Mouse (Mus musculus): Measurements from ENCODE around the gene Rps6.
"Not testable (repeated sequence)": the region's sequence is repeated elsewhere in the genome, so short reads cannot be mapped to it uniquely, and the experiment has no call there.

Gene Rps6

GRCm38 (mm10) chr4:86852813-86853590 is 4.2 kb downstream of the Rps6 start:
- DNase-seq (ENCODE audit: extremely low spot score, low read depth, low spot score) = no peak

- DNase-seq (ENCODE audit: extremely low spot score, low read depth, low spot score) = no peak
These were observed 5.2 kb downstream of the Rps6 start for GRCm38 (mm10) chr4:86852018-86852417.

- no peak for DNase-seq (ENCODE audit: extremely low spot score, low read depth, low spot score)
These were observed 5.9 kb downstream of the Rps6 start for GRCm38 (mm10) chr4:86851331-86851730.

- DNase-seq (ENCODE audit: extremely low spot score, low read depth, low spot score) = no peak
These were observed 10.0 kb downstream of the Rps6 start for GRCm38 (mm10) chr4:86847246-86847645.

GRCm38 (mm10) chr4:86845384-86845783 is 11.8 kb downstream of the Rps6 start:
- no peak for DNase-seq (ENCODE audit: extremely low spot score, low read depth, low spot score)

GRCm38 (mm10) chr4:86841141-86841540 is 16.1 kb downstream of the Rps6 start:
- not testable (repeated sequence) for DNase-seq (ENCODE audit: extremely low spot score, low read depth, low spot score)

- DNase-seq (ENCODE audit: extremely low spot score, low read depth, low spot score) = no peak
These were observed 25.3 kb downstream of the Rps6 start for GRCm38 (mm10) chr4:86831896-86832295.

- no peak for DNase-seq (ENCODE audit: extremely low spot score, low read depth, low spot score)
These were observed 32.1 kb downstream of the Rps6 start for GRCm38 (mm10) chr4:86825143-86825542.

GRCm38 (mm10) chr4:86823169-86823568 is 34.0 kb downstream of the Rps6 start:
- peak; percentile 56 for DNase-seq (ENCODE audit: extremely low spot score, low read depth, low spot score)

- no peak for DNase-seq (ENCODE audit: extremely low spot score, low read depth, low spot score)
These were observed 42.4 kb downstream of the Rps6 start for GRCm38 (mm10) chr4:86814850-86815249.

GRCm38 (mm10) chr4:86810604-86811003 is 46.6 kb downstream of the Rps6 start:
- no peak for DNase-seq (ENCODE audit: extremely low spot score, low read depth, low spot score)

Data from hindlimb bud, embryonic 11.5 days (tissue).